ENCODE assay signal across 8 mouse cellular contexts in genomic region chr7:100684538-100684937, GRCm38 (mm10). TPM values are rescaled to one million over a fixed set of nuclear protein-coding genes. Genes with fewer than 3 reads are reported as not detected.
DNase-seq lines count a peak whose midpoint lies in the region; ATAC-seq and TF ChIP-seq lines count a peak whose summit lies in the region.

No protein-coding gene starts in this region.

- H3K4me2 ChIP-seq in kidney, embryonic 15.5 days: no peak overlapping the region
- no peak overlapping the region for H3K4me2 ChIP-seq in heart, embryonic 12.5 days
- H3K4me2 ChIP-seq in midbrain, postnatal 0 days (ENCODE audit: low read depth, low read length, poor library complexity, severe bottlenecking): no peak overlapping the region

- no peak overlapping the region for H3K9ac ChIP-seq in kidney, embryonic 15.5 days
- no peak overlapping the region for H3K9ac ChIP-seq in heart, embryonic 12.5 days
- no peak overlapping the region for H3K9ac ChIP-seq in midbrain, postnatal 0 days (replicated peaks; ENCODE audit: low read length, poor library complexity, severe bottlenecking)

- no peaks in the 10 kb centered on the region for H3K36me3 ChIP-seq in kidney, embryonic 15.5 days
- no peaks in the 10 kb centered on the region for H3K36me3 ChIP-seq in heart, embryonic 12.5 days
- no peaks in the 10 kb centered on the region for H3K36me3 ChIP-seq in midbrain, postnatal 0 days (ENCODE audit: insufficient read depth, low read length)

- H3K4me3 ChIP-seq in kidney, embryonic 15.5 days (replicated peaks): no peak overlapping the region
- H3K4me3 ChIP-seq in heart, embryonic 12.5 days: no peak overlapping the region
- no peak overlapping the region for H3K4me3 ChIP-seq in midbrain, postnatal 0 days (ENCODE audit: low read depth, low read length)

- H3K27me3 ChIP-seq in kidney, embryonic 15.5 days: no peaks in the 10 kb centered on the region
- H3K27me3 ChIP-seq in heart, embryonic 12.5 days (replicated peaks): no peaks in the 10 kb centered on the region
- no peaks in the 10 kb centered on the region for H3K27me3 ChIP-seq in midbrain, postnatal 0 days (ENCODE audit: insufficient read depth, low read length)

- ATAC-seq in kidney, embryonic 15.5 days (replicated peaks; ENCODE audit: low FRiP score): no peak
- ATAC-seq in heart, embryonic 12.5 days (ENCODE audit: insufficient number of reproducible peaks, low FRiP score): peak; percentile 70
- no peak for ATAC-seq in midbrain, postnatal 0 days (ENCODE audit: low FRiP score)

- WGBS in kidney, embryonic 15.5 days: 55% methylated on average over 7 of the region's 7 CpGs
- 43% methylated on average over 7 of the region's 7 CpGs for WGBS in heart, embryonic 12.5 days
- WGBS in midbrain, postnatal 0 days: 56% methylated on average over 7 of the region's 7 CpGs

- H3K9me3 ChIP-seq in kidney, embryonic 15.5 days (replicated peaks): no peaks in the 10 kb centered on the region
- no peaks in the 10 kb centered on the region for H3K9me3 ChIP-seq in heart, embryonic 12.5 days (replicated peaks)
- no peaks in the 10 kb centered on the region for H3K9me3 ChIP-seq in midbrain, postnatal 0 days (ENCODE audit: low read length)

- no peaks in the 10 kb centered on the region for H3K4me1 ChIP-seq in kidney, embryonic 15.5 days
- no peaks in the 10 kb centered on the region for H3K4me1 ChIP-seq in heart, embryonic 12.5 days (replicated peaks)
- no peaks in the 10 kb centered on the region for H3K4me1 ChIP-seq in midbrain, postnatal 0 days (ENCODE audit: insufficient read depth, low read length)

- TF ChIP-seq CTCF in midbrain, postnatal 0 days (IDR thresholded peaks at IDR 0.05): peak; percentile 97

- peak; percentile 33 for DNase-seq in kidney, adult 11 months
- peak; percentile 79 for DNase-seq in MEL-GATA-1-ER (ENCODE audit: extremely low read depth, low read depth)
- DNase-seq in cerebellum, postnatal 4 days (ENCODE audit: low spot score in 2 of 2): peak; percentile 47 to 66
- DNase-seq in left cerebral cortex, postnatal 25 days (ENCODE audit: low spot score in 2 of 2): peak; percentile 72 to 73
- peak; percentile 78 for DNase-seq in midbrain, postnatal 0 days (ENCODE audit: low spot score)
- DNase-seq in thymus, postnatal 10 days (ENCODE audit: low spot score in 2 of 2): peak; percentile 20 to 72

- intact Hi-C loops in left cerebral cortex, postnatal 25 days (cut with DNase I): loop anchor here (2.0 kb wide), 2 partner anchors 40 to 164 kb away; no protein-coding TSS in a partner anchor

- H3K27ac ChIP-seq in kidney, embryonic 15.5 days: no peak overlapping the region
- no peak overlapping the region for H3K27ac ChIP-seq in heart, embryonic 12.5 days (ENCODE audit: poor library complexity, severe bottlenecking)
- no peak overlapping the region for H3K27ac ChIP-seq in midbrain, postnatal 0 days (ENCODE audit: low read depth, low read length)

RNA-seq across cellular contexts. Expression of gene Fam168a, which starts 21.9 kb away (rescaled TPM):
- 38.4 and 46.1 TPM in 2 replicates for polyA plus RNA-seq in kidney, embryonic 15.5 days (2015; fragmentation: Nextera tagmentation; extraction: Ambion mirVana)
- polyA plus RNA-seq in heart, embryonic 12.5 days (2016; fragmentation: Nextera tagmentation; extraction: Ambion mirVana): 31.4 and 31.6 TPM in 2 replicates
- 100 to 1,000 TPM; 229 to 230 TPM for total RNA-seq in left cerebral cortex, postnatal 25 days (2021)
- total RNA-seq in midbrain, postnatal 0 days (2014; rRNA removed): 150 and 163 TPM in 2 replicates
- polyA plus RNA-seq in midbrain, postnatal 0 days (2015; fragmentation: Nextera tagmentation; extraction: Ambion mirVana): 105 and 106 TPM in 2 replicates

RNA-seq across cellular contexts. Expression of gene Plekhb1, which starts 22.3 kb away (rescaled TPM):
- 3.5 and 4.4 TPM in 2 replicates for polyA plus RNA-seq in kidney, embryonic 15.5 days (2015; fragmentation: Nextera tagmentation; extraction: Ambion mirVana)
- 1.4 and 1.9 TPM in 2 replicates for polyA plus RNA-seq in heart, embryonic 12.5 days (2016; fragmentation: Nextera tagmentation; extraction: Ambion mirVana)
- 100 to 1,000 TPM; 111 to 128 TPM for total RNA-seq in left cerebral cortex, postnatal 25 days (2021)
- 25.4 and 46.1 TPM in 2 replicates for total RNA-seq in midbrain, postnatal 0 days (2014; rRNA removed)
- polyA plus RNA-seq in midbrain, postnatal 0 days (2015; fragmentation: Nextera tagmentation; extraction: Ambion mirVana): 25.4 and 29.9 TPM in 2 replicates
